Mouse (Mus musculus) forebrain, embryonic 14.5 days (tissue): ENCODE data around the gene Nme6. TPM values are rescaled to one million over a fixed set of nuclear protein-coding genes. Genes with fewer than 3 reads are reported as not detected.
"Not testable (repeated sequence)": the region's sequence is repeated elsewhere in the genome, so short reads cannot be mapped to it uniquely, and the experiment has no call there.

Experiments used
- ATAC-seq: fragments of 200-750 bp; cut with Nextera tagmentation; 2 replicates; pipeline ENCODE4 v1.8.0; 2017; ENCODE audit warnings: mild to moderate bottlenecking, moderate library complexity
- DNase-seq: peaks from one replicate; pipeline ENCODE4 v3.0.0-alpha.2; 2015; ENCODE audit warnings: low spot score
- H3K27ac ChIP-seq: fragments of 300-500 bp; sonication (generic); 2 replicates; pipeline ENCODE4 v1.5.1; 2014; ENCODE audit warnings: low read depth, mild to moderate bottlenecking, control low read depth, low read length, moderate library complexity
- H3K27me3 ChIP-seq: fragments of 300-500 bp; sonication (generic); replicated peaks from 2 replicates; pipeline ENCODE4 v1.6.1; 2014; ENCODE audit warnings: low read length, control low read depth, mixed read lengths; ENCODE audit not compliant: control insufficient read depth, insufficient read depth
- H3K36me3 ChIP-seq: fragments of 300-500 bp; sonication (generic); 2 replicates; pipeline ENCODE4 v1.6.1; 2014; ENCODE audit warnings: low read length, control low read depth; ENCODE audit not compliant: control insufficient read depth, insufficient read depth
- H3K4me1 ChIP-seq: fragments of 300-500 bp; sonication (generic); 2 replicates; pipeline ENCODE4 v1.6.1; 2014; ENCODE audit warnings: antibody characterized with exemption, low read length, control low read depth; ENCODE audit not compliant: control insufficient read depth, insufficient read depth
- H3K4me2 ChIP-seq: fragments of 300-500 bp; sonication (generic); 2 replicates; pipeline ENCODE4 v1.6.1; 2014; ENCODE audit warnings: mild to moderate bottlenecking, control low read depth, low read length
- H3K4me3 ChIP-seq: fragments of 300-500 bp; sonication (generic); 2 replicates; pipeline ENCODE4 v1.5.1; 2014; ENCODE audit warnings: low read depth, low read length, control low read depth
- H3K9ac ChIP-seq: fragments of 300-500 bp; sonication (generic); 2 replicates; pipeline ENCODE4 v1.6.1; 2014; ENCODE audit warnings: mild to moderate bottlenecking, low read length, control low read depth, moderate library complexity
- H3K9me3 ChIP-seq: fragments of 300-500 bp; sonication (generic); replicated peaks from 2 replicates; pipeline ENCODE4 v1.6.1; 2016; ENCODE audit warnings: low read length, control low read depth, mixed read lengths; ENCODE audit not compliant: control insufficient read depth
- WGBS: fragments of 180-500 bp; shearing (Covaris S2); extraction: QIAGEN DNeasy Blood & Tissue Kit; methylation state at CpG from one replicate; pipeline ENCODE4 v1.1.7; 2014; 5-methylcytosine and 5-hydroxymethylcytosine counted together
- polyA plus RNA-seq: library from polyadenylated mRNA; unstranded; fragments of >200 nt; fragmentation: Nextera tagmentation; extraction: Ambion mirVana; gene quantifications from 2 replicates; pipeline ENCODE4 v1.2.1, GENCODE M21; 2014

The Nme6 gene
- polyA plus RNA-seq = 74.6 and 84.7 TPM in 2 replicates

GRCm38 (mm10) chr9:109832391-109833087 is at the start of gene Nme6:
Gene Nme6, plus strand, starts transcription at chr9:109832749.
- Histone ChIP-seq H3K4me3 (peak within 1 kb of the TSS; percentile 48), H3K9me3 (no peaks in the 10 kb centered on the region), H3K9ac (peak within 1 kb of the TSS; percentile 58), H3K4me2 (peak within 1 kb of the TSS; percentile 65), H3K27ac (peak within 1 kb of the TSS; percentile 56), H3K36me3 (peaks cover 13% of the 10 kb centered on the region; the same call in 1 of the 2 replicates), H3K27me3 (no peaks in the 10 kb centered on the region), H3K4me1 (no peaks in the 10 kb centered on the region)
- ATAC-seq (peak; percentile 98), DNase-seq (peak; percentile 90)
- under 1% methylated on average over 32 of the region's 32 CpGs for WGBS

GRCm38 (mm10) chr9:109790570-109790969 is 42.0 kb upstream of the Nme6 start, which contains the start of gene Fbxw27:
Gene Fbxw27, minus strand, starts transcription at chr9:109790670.
- H3K27me3 ChIP-seq, H3K9me3 ChIP-seq, DNase-seq, H3K4me2 ChIP-seq, H3K9ac ChIP-seq, H3K27ac ChIP-seq, H3K4me3 ChIP-seq, H3K4me1 ChIP-seq, ATAC-seq, H3K36me3 ChIP-seq: not testable (repeated sequence)
- WGBS = 80% methylated on average over 4 of the region's 4 CpGs

GRCm38 (mm10) chr9:109795221-109795620 is 37.3 kb upstream of the Nme6 start:
- Histone ChIP-seq H3K9ac (no peak overlapping the region), H3K27me3 (no peaks in the 10 kb centered on the region), H3K4me1 (no peaks in the 10 kb centered on the region), H3K9me3 (no peaks in the 10 kb centered on the region), H3K27ac (no peak overlapping the region), H3K36me3 (no peaks in the 10 kb centered on the region), H3K4me2 (no peak overlapping the region), H3K4me3 (no peak overlapping the region)
- 68% methylated on average over 2 of the region's 2 CpGs for WGBS
- DNase-seq = no peak
- ATAC-seq = no peak

- Histone ChIP-seq H3K4me1 (no peaks in the 10 kb centered on the region), H3K4me2 (no peak overlapping the region), H3K9ac (no peak overlapping the region), H3K27ac (no peak overlapping the region), H3K27me3 (no peaks in the 10 kb centered on the region), H3K4me3 (no peak overlapping the region), H3K36me3 (no peaks in the 10 kb centered on the region), H3K9me3 (no peaks in the 10 kb centered on the region)
- ATAC-seq (no peak), DNase-seq (no peak)
- WGBS = 39% methylated on average over 2 of the region's 2 CpGs
Measured at GRCm38 (mm10) chr9:109795811-109796210, 36.7 kb upstream of the Nme6 start.

- Histone ChIP-seq H3K4me2 (no peak overlapping the region), H3K4me1 (no peaks in the 10 kb centered on the region), H3K4me3 (no peak overlapping the region), H3K27ac (no peak overlapping the region), H3K27me3 (no peaks in the 10 kb centered on the region), H3K36me3 (no peaks in the 10 kb centered on the region), H3K9me3 (no peaks in the 10 kb centered on the region), H3K9ac (no peak overlapping the region)
- ATAC-seq (no peak), DNase-seq (peak; percentile 26)
- 88% methylated on average over 1 of the region's 1 CpGs for whole genome bisulfite sequencing
Measured at GRCm38 (mm10) chr9:109798051-109798450, 34.5 kb upstream of the Nme6 start.

- H3K27me3 ChIP-seq, H3K4me1 ChIP-seq, ATAC-seq, H3K4me2 ChIP-seq, DNase-seq, H3K9ac ChIP-seq, H3K9me3 ChIP-seq, H3K4me3 ChIP-seq, H3K27ac ChIP-seq, H3K36me3 ChIP-seq: not testable (repeated sequence)
- 85% methylated on average over 2 of the region's 2 CpGs for WGBS
Measured at GRCm38 (mm10) chr9:109805596-109805995, 27.0 kb upstream of the Nme6 start.

GRCm38 (mm10) chr9:109806260-109806659 is 26.3 kb upstream of the Nme6 start:
- no peak overlapping the region for H3K9ac ChIP-seq
- WGBS = 32% methylated on average over 1 of the region's 1 CpGs
- H3K4me3 ChIP-seq = no peak overlapping the region
- H3K4me2 ChIP-seq = no peak overlapping the region
- no peaks in the 10 kb centered on the region for H3K36me3 ChIP-seq
- no peaks in the 10 kb centered on the region for H3K4me1 ChIP-seq
- no peaks in the 10 kb centered on the region for H3K9me3 ChIP-seq
- H3K27me3 ChIP-seq = no peaks in the 10 kb centered on the region
- DNase-seq (no peak), ATAC-seq (no peak)
- no peak overlapping the region for H3K27ac ChIP-seq

GRCm38 (mm10) chr9:109806695-109807293 is 25.8 kb upstream of the Nme6 start:
- Histone ChIP-seq H3K4me2 (no peak overlapping the region), H3K4me1 (no peaks in the 10 kb centered on the region), H3K9me3 (no peaks in the 10 kb centered on the region), H3K27ac (no peak overlapping the region), H3K9ac (no peak overlapping the region), H3K27me3 (no peaks in the 10 kb centered on the region), H3K36me3 (no peaks in the 10 kb centered on the region), H3K4me3 (no peak overlapping the region)
- ATAC-seq (no peak), DNase-seq (no peak)
- 87% methylated on average over 2 of the region's 2 CpGs for WGBS

GRCm38 (mm10) chr9:109807898-109808297 is 24.7 kb upstream of the Nme6 start:
- no peaks in the 10 kb centered on the region for H3K27me3 ChIP-seq
- DNase-seq (no peak), ATAC-seq (no peak)
- H3K4me2 ChIP-seq = no peak overlapping the region
- 59% methylated on average over 3 of the region's 3 CpGs for WGBS
- no peak overlapping the region for H3K27ac ChIP-seq
- no peaks in the 10 kb centered on the region for H3K36me3 ChIP-seq
- no peak overlapping the region for H3K4me3 ChIP-seq
- H3K4me1 ChIP-seq = no peaks in the 10 kb centered on the region
- H3K9me3 ChIP-seq = no peaks in the 10 kb centered on the region
- no peak overlapping the region for H3K9ac ChIP-seq
